Mouse (Mus musculus) hindbrain, embryonic 16.5 days (tissue): ENCODE data around the gene Snx5. TPM values are rescaled to one million over a fixed set of nuclear protein-coding genes. Genes with fewer than 3 reads are reported as not detected.

Experiments
- ATAC-seq: fragments of 200-750 bp; cut with Nextera tagmentation; 2 replicates; pipeline ENCODE4 v1.8.0; 2017; ENCODE audit warnings: moderate TSS enrichment, moderate library complexity
- H3K27ac ChIP-seq: fragments of 300-500 bp; sonication (generic); 2 replicates; pipeline ENCODE4 v1.5.1; 2014; ENCODE audit warnings: low read depth, mild to moderate bottlenecking, control low read depth, low read length, moderate library complexity
- H3K27me3 ChIP-seq: fragments of 300-500 bp; sonication (generic); replicated peaks from 2 replicates; pipeline ENCODE4 v1.6.1; 2014; ENCODE audit warnings: low read length; ENCODE audit not compliant: control insufficient read depth, insufficient read depth
- H3K36me3 ChIP-seq: fragments of 300-500 bp; sonication (generic); 2 replicates; pipeline ENCODE4 v1.6.1; 2014; ENCODE audit warnings: mild to moderate bottlenecking, low read length, moderate library complexity, mixed read lengths; ENCODE audit not compliant: control insufficient read depth, insufficient read depth
- H3K4me1 ChIP-seq: fragments of 300-500 bp; sonication (generic); 2 replicates; pipeline ENCODE4 v1.6.1; 2014; ENCODE audit warnings: low read depth, low read length; ENCODE audit not compliant: control insufficient read depth, insufficient read depth
- H3K4me2 ChIP-seq: fragments of 300-500 bp; sonication (generic); 2 replicates; pipeline ENCODE4 v1.6.1; 2014; ENCODE audit warnings: mild to moderate bottlenecking, low read length, control low read depth, moderate library complexity
- H3K4me3 ChIP-seq: fragments of 300-500 bp; sonication (generic); 2 replicates; pipeline ENCODE4 v1.5.1; 2014; ENCODE audit warnings: mild to moderate bottlenecking, low read length, control low read depth, moderate library complexity
- H3K9ac ChIP-seq: fragments of 300-500 bp; sonication (generic); 2 replicates; pipeline ENCODE4 v1.6.1; 2014; ENCODE audit warnings: low read depth, mild to moderate bottlenecking, control low read depth, low read length, moderate library complexity
- H3K9me3 ChIP-seq: fragments of 300-500 bp; sonication (generic); 2 replicates; pipeline ENCODE4 v1.6.1; 2014; ENCODE audit warnings: mild to moderate bottlenecking, low read length, moderate library complexity; ENCODE audit not compliant: control insufficient read depth
- WGBS: fragments of 180-500 bp; shearing (Covaris S2); extraction: QIAGEN DNeasy Blood & Tissue Kit; methylation state at CpG from one replicate; pipeline ENCODE4 v1.1.7; 2014; 5-methylcytosine and 5-hydroxymethylcytosine counted together
- polyA plus RNA-seq: library from polyadenylated mRNA; unstranded; fragments of >200 nt; fragmentation: Nextera tagmentation; extraction: Ambion mirVana; gene quantifications from 2 replicates; pipeline ENCODE4 v1.2.1, GENCODE M21; 2015

Gene Snx5
- polyA plus RNA-seq, 1 experiment from 2014 or later: 68.0 TPM

DNA sequence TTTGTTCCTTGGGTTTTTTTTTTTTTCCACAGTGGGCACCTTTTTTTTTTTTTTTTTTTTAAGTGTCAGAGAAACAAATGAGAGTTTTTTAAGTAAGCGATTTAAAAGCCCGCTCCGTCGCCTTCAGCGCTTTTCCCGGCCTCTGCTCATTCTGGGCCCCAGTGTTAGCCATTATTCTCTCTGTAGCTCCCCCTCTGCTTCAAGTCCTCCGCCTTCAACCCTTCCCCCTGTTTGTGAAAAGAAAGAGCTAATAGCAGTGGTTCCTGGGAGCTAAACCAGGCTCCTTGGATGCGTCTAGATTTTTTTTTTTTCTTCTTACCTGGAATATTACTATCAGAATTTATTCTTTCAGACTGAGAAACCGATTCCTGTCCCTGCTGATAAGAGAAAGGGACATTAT, 55.1 kb downstream of the Snx5 start:
- Histone ChIP-seq H3K4me2 (no peak overlapping the region), H3K4me1 (peaks cover 4% of the 10 kb centered on the region; the same call in 1 of the 2 replicates), H3K9ac (no peak overlapping the region; the same call in 1 of the 2 replicates), H3K36me3 (no peaks in the 10 kb centered on the region), H3K4me3 (no peak overlapping the region), H3K27ac (no peak overlapping the region; the same call in 1 of the 2 replicates), H3K9me3 (no peaks in the 10 kb centered on the region), H3K27me3 (no peaks in the 10 kb centered on the region)
- 20% methylated on average over 9 of the region's 9 CpGs for WGBS
- ATAC-seq: peak; percentile 67

- Histone ChIP-seq H3K9me3 (no peaks in the 10 kb centered on the region), H3K4me3 (no peak overlapping the region), H3K36me3 (no peaks in the 10 kb centered on the region), H3K9ac (peak overlapping the region; percentile 56), H3K4me1 (peaks cover 4% of the 10 kb centered on the region; the same call in 1 of the 2 replicates), H3K27ac (peak overlapping the region; percentile 65), H3K4me2 (peak overlapping the region; percentile 24; the same call in 1 of the 2 replicates), H3K27me3 (no peaks in the 10 kb centered on the region)
- WGBS: 3% methylated on average over 7 of the region's 7 CpGs
- ATAC-seq: peak; percentile 58
Measured at GRCm38 (mm10) chr2:144215195-144215594, 55.5 kb downstream of the Snx5 start.

GRCm38 (mm10) chr2:144214508-144215185, 56.1 kb downstream of the Snx5 start:
- peak overlapping the region; percentile 56 for H3K9ac ChIP-seq
- H3K27me3 ChIP-seq: no peaks in the 10 kb centered on the region
- H3K4me3 ChIP-seq: no peak overlapping the region
- H3K36me3 ChIP-seq: no peaks in the 10 kb centered on the region
- 65% methylated on average over 9 of the region's 9 CpGs for WGBS
- no peak overlapping the region for H3K4me2 ChIP-seq
- ATAC-seq: peak; percentile 53
- peak overlapping the region; percentile 65 for H3K27ac ChIP-seq
- no peaks in the 10 kb centered on the region for H3K9me3 ChIP-seq
- H3K4me1 ChIP-seq: peaks cover 4% of the 10 kb centered on the region; the same call in 1 of the 2 replicates

- no peak overlapping the region for H3K4me3 ChIP-seq
- no peak overlapping the region for H3K27ac ChIP-seq
- peaks cover 4% of the 10 kb centered on the region; the same call in 1 of the 2 replicates for H3K4me1 ChIP-seq
- no peak overlapping the region for H3K9ac ChIP-seq
- H3K9me3 ChIP-seq: no peaks in the 10 kb centered on the region
- no peaks in the 10 kb centered on the region for H3K27me3 ChIP-seq
- no peak overlapping the region for H3K4me2 ChIP-seq
- ATAC-seq: no peak
- no peaks in the 10 kb centered on the region for H3K36me3 ChIP-seq
- 85% methylated on average over 6 of the region's 6 CpGs for WGBS
Measured at GRCm38 (mm10) chr2:144213803-144214202, 56.9 kb downstream of the Snx5 start.

- no peak for ATAC-seq
- Histone ChIP-seq H3K4me3 (no peak overlapping the region), H3K9ac (no peak overlapping the region), H3K4me2 (no peak overlapping the region), H3K9me3 (no peaks in the 10 kb centered on the region), H3K4me1 (no peaks in the 10 kb centered on the region), H3K27ac (no peak overlapping the region), H3K36me3 (no peaks in the 10 kb centered on the region), H3K27me3 (no peaks in the 10 kb centered on the region)
- 93% methylated on average over 3 of the region's 3 CpGs for WGBS
Measured at GRCm38 (mm10) chr2:144209425-144209824, 61.3 kb downstream of the Snx5 start.

DNA sequence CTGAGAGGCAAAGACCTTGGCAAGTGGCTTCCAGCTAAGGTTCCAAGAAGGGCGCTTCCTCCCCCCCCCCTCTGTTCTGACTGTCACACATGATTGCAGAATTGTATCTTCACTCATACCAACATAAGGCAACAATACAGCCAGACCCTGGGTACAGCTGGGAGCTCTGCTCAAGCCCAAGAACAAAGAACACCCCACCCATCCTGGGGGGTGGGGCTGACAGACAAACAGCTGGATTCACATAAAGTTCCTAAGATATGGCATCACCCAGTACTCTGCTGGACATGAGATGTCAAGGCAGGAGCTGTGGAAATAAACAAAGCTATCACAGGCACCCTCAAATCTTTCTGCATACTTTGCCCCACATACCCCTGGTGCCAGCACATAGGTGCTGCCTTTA, 63.3 kb downstream of the Snx5 start:
- ATAC-seq: no peak
- no peaks in the 10 kb centered on the region for H3K27me3 ChIP-seq
- no peaks in the 10 kb centered on the region for H3K9me3 ChIP-seq
- H3K9ac ChIP-seq: no peak overlapping the region
- H3K4me2 ChIP-seq: no peak overlapping the region
- H3K4me3 ChIP-seq: no peak overlapping the region
- no peaks in the 10 kb centered on the region for H3K36me3 ChIP-seq
- 100% methylated on average over 1 of the region's 1 CpGs for WGBS
- no peak overlapping the region for H3K27ac ChIP-seq
- no peaks in the 10 kb centered on the region; the same call in 1 of the 2 replicates for H3K4me1 ChIP-seq

- no peak overlapping the region for H3K27ac ChIP-seq
- H3K4me2 ChIP-seq: no peak overlapping the region
- H3K27me3 ChIP-seq: no peaks in the 10 kb centered on the region
- H3K9ac ChIP-seq: no peak overlapping the region
- no peaks in the 10 kb centered on the region; the same call in 1 of the 2 replicates for H3K4me1 ChIP-seq
- H3K9me3 ChIP-seq: no peaks in the 10 kb centered on the region
- no peak overlapping the region for H3K4me3 ChIP-seq
- no peak for ATAC-seq
- WGBS: 93% methylated on average over 5 of the region's 5 CpGs
- H3K36me3 ChIP-seq: no peaks in the 10 kb centered on the region
Measured at GRCm38 (mm10) chr2:144203001-144203400, 67.7 kb downstream of the Snx5 start.

- Histone ChIP-seq H3K9ac (no peak overlapping the region), H3K4me3 (no peak overlapping the region), H3K27me3 (no peaks in the 10 kb centered on the region), H3K4me1 (no peaks in the 10 kb centered on the region; the same call in 1 of the 2 replicates), H3K9me3 (no peaks in the 10 kb centered on the region), H3K36me3 (no peaks in the 10 kb centered on the region), H3K4me2 (no peak overlapping the region), H3K27ac (no peak overlapping the region)
- WGBS: 72% methylated on average over 3 of the region's 3 CpGs
- ATAC-seq: 0 out of 2 replicates have a peak, but pooled peaks have one; percentile 56
Measured at GRCm38 (mm10) chr2:144202567-144202966, 68.1 kb downstream of the Snx5 start.

- 0 out of 2 replicates have a peak, but pooled peaks have one; percentile 20 for ATAC-seq
- no peaks in the 10 kb centered on the region for H3K9me3 ChIP-seq
- no peak overlapping the region for H3K9ac ChIP-seq
- no peak overlapping the region for H3K4me2 ChIP-seq
- H3K4me1 ChIP-seq: no peaks in the 10 kb centered on the region; the same call in 1 of the 2 replicates
- 59% methylated on average over 4 of the region's 4 CpGs for WGBS
- no peak overlapping the region for H3K4me3 ChIP-seq
- no peaks in the 10 kb centered on the region for H3K36me3 ChIP-seq
- H3K27ac ChIP-seq: no peak overlapping the region
- no peaks in the 10 kb centered on the region for H3K27me3 ChIP-seq
Measured at GRCm38 (mm10) chr2:144202151-144202550, 68.6 kb downstream of the Snx5 start.
